Mouse (Mus musculus) CH12.LX (cell line): Measurements from ENCODE around the gene Spats2. TPM values are rescaled to one million over a fixed set of nuclear protein-coding genes. Genes with fewer than 3 reads are reported as not detected.
A peak's percentile ranks its signal among the peaks of the same experiment; 100 is the strongest.
"Not testable (repeated sequence)": the region's sequence is repeated elsewhere in the genome, so short reads cannot be mapped to it uniquely, and the experiment has no call there.

Experiments
- DNase-seq: peaks from one replicate; pipeline ENCODE4 v3.0.0-alpha.2; 2013; ENCODE audit errors: extremely low read depth
- H3K27ac ChIP-seq: 2 replicates; pipeline ENCODE4 v1.5.1; 2012; ENCODE audit warnings: low read depth, mild to moderate bottlenecking, control low read depth, moderate library complexity; ENCODE audit not compliant: insufficient read depth
- H3K27me3 ChIP-seq: replicated peaks from 2 replicates; pipeline ENCODE3; 2012; ENCODE audit warnings: inconsistent platforms
- H3K36me3 ChIP-seq, 2 experiments: replicated peaks in 1 of 2; 2 replicates each; pipeline versions ENCODE3 to v1.6.1; 2012; ENCODE audit warnings: inconsistent platforms in 1 of 2, low read length in 1 of 2, mild to moderate bottlenecking in 1 of 2, mixed read lengths in 1 of 2, moderate library complexity in 1 of 2; ENCODE audit not compliant: control insufficient read depth in 1 of 2, insufficient read depth in 1 of 2
- H3K4me1 ChIP-seq, 2 experiments: 2 replicates each; pipeline ENCODE4 v1.6.1; 2012; ENCODE audit warnings: inconsistent platforms in 1 of 2, moderate library complexity in 1 of 2; ENCODE audit not compliant: insufficient read depth in 2 of 2, control insufficient read depth in 1 of 2
- H3K4me2 ChIP-seq: 2 replicates; pipeline ENCODE4 v1.6.1; 2012; ENCODE audit warnings: low read depth, mild to moderate bottlenecking, control low read depth; ENCODE audit not compliant: poor library complexity, insufficient read depth, severe bottlenecking
- H3K4me3 ChIP-seq, 3 experiments: fragments of 150-350 bp in 1 of 3; sonication (generic) in 1 of 3; replicated peaks in 1 of 3; 2 replicates each; pipeline versions ENCODE3 to v1.5.1; 2011 to 2012; ENCODE audit warnings: low read depth in 2 of 3, low read length in 2 of 3, mild to moderate bottlenecking in 2 of 3, moderate library complexity in 2 of 3, control low read depth in 1 of 3, improper control_type of control experiment in 1 of 3, inconsistent platforms in 1 of 3, mixed read lengths in 1 of 3; ENCODE audit not compliant: poor library complexity in 1 of 3
- H3K79me2 ChIP-seq: replicated peaks from 2 replicates; pipeline ENCODE4 v1.6.1; 2012; ENCODE audit warnings: mild to moderate bottlenecking, moderate library complexity; ENCODE audit not compliant: control insufficient read depth, poor library complexity, insufficient read depth, severe bottlenecking; ENCODE audit errors: extremely low read depth
- H3K9ac ChIP-seq: 2 replicates; pipeline ENCODE4 v1.6.1; 2012; ENCODE audit warnings: low read depth, mild to moderate bottlenecking, control low read depth, moderate library complexity; ENCODE audit not compliant: insufficient read depth
- H3K9me3 ChIP-seq: replicated peaks from 2 replicates; pipeline ENCODE3; 2012; ENCODE audit warnings: low read length, inconsistent platforms, mixed read lengths
- CTCF ChIP-seq, 2 experiments: IDR thresholded peaks in 1 of 2; conservative IDR thresholded peaks in 1 of 2; 2 replicates each; pipeline ENCODE4 v1.5.1; 2011 to 2012; ENCODE audit warnings: low read depth in 2 of 2, low read length in 2 of 2, improper control_type of control experiment in 1 of 2, inconsistent platforms in 1 of 2, mild to moderate bottlenecking in 1 of 2, moderate library complexity in 1 of 2
- E2F4 ChIP-seq: IDR thresholded peaks from 2 replicates; pipeline ENCODE4 v1.6.1; 2011; ENCODE audit warnings: low read depth, low read length, improper control_type of control experiment; ENCODE audit not compliant: insufficient replicate concordance
- GABPA ChIP-seq: IDR thresholded peaks from 2 replicates; pipeline ENCODE4 v1.6.1; 2012; ENCODE audit warnings: low read depth, low read length, improper control_type of control experiment, inconsistent platforms; ENCODE audit not compliant: insufficient replicate concordance
- IRF4 ChIP-seq: IDR thresholded peaks from 2 replicates; pipeline ENCODE4 v1.6.1; 2014; ENCODE audit warnings: low read depth, mild to moderate bottlenecking, inconsistent platforms, low read length, improper control_type of control experiment
- JUN ChIP-seq: IDR thresholded peaks from 2 replicates; pipeline ENCODE4 v1.6.1; 2011; ENCODE audit warnings: low read depth, mild to moderate bottlenecking, low read length, improper control_type of control experiment, moderate library complexity; ENCODE audit not compliant: insufficient read depth
- KAT2A ChIP-seq: IDR thresholded peaks from 2 replicates; pipeline ENCODE4 v1.6.1; 2012; ENCODE audit warnings: low read length, improper control_type of control experiment, inconsistent platforms; ENCODE audit not compliant: insufficient replicate concordance
- MAFK ChIP-seq: IDR thresholded peaks from 2 replicates; pipeline ENCODE4 v1.6.1; 2011; ENCODE audit warnings: low read length, improper control_type of control experiment; ENCODE audit not compliant: insufficient replicate concordance
- PAX5 ChIP-seq: IDR thresholded peaks from 2 replicates; pipeline ENCODE4 v1.6.1; 2012; ENCODE audit warnings: low read length, inconsistent platforms, mixed read lengths
- POLR2A ChIP-seq: IDR thresholded peaks from 2 replicates; pipeline ENCODE4 v1.6.1; 2011; ENCODE audit warnings: low read depth, mild to moderate bottlenecking, improper control_type of control experiment, low read length
- POLR2AphosphoS2 ChIP-seq: IDR thresholded peaks from 2 replicates; pipeline ENCODE4 v1.6.1; 2011; ENCODE audit warnings: low read depth, low read length, improper control_type of control experiment
- RAD21 ChIP-seq: IDR thresholded peaks from 2 replicates; pipeline ENCODE4 v1.6.1; 2011; ENCODE audit warnings: low read depth, mild to moderate bottlenecking, low read length, improper control_type of control experiment, moderate library complexity
- RCOR1 ChIP-seq: conservative IDR thresholded peaks from 2 replicates; pipeline ENCODE4 v1.6.1; 2012; ENCODE audit warnings: low read depth, mild to moderate bottlenecking, inconsistent platforms, low read length, improper control_type of control experiment
- TBP ChIP-seq: conservative IDR thresholded peaks from 2 replicates; pipeline ENCODE4 v1.6.1; 2011; ENCODE audit warnings: low read depth, low read length, improper control_type of control experiment
- TCF12 ChIP-seq: IDR thresholded peaks from 2 replicates; pipeline ENCODE4 v1.6.1; 2014; ENCODE audit warnings: low read depth, mild to moderate bottlenecking, inconsistent platforms, low read length, improper control_type of control experiment
- USF2 ChIP-seq: conservative IDR thresholded peaks from 2 replicates; pipeline ENCODE4 v1.6.1; 2011; ENCODE audit warnings: low read depth, low read length, improper control_type of control experiment
- ZC3H11A ChIP-seq: IDR thresholded peaks from 2 replicates; pipeline ENCODE4 v1.6.1; 2012; ENCODE audit warnings: low read depth, mild to moderate bottlenecking, inconsistent platforms, low read length, improper control_type of control experiment
- dilution Hi-C: fragments of 300-500 bp; cut with MboI; formaldehyde crosslinking; loops from 2 replicates; pipeline ENCODE4 v1.14.3; 2020; ENCODE audit warnings: low sequenced_read_pairs; ENCODE audit not compliant: extremely low pct_unique_long_range_greater_than_20kb, extremely low pct_ligation_motif_present
- in situ Hi-C: fragments of 300-500 bp; cut with MboI; formaldehyde crosslinking; loops from 3 replicates; pipeline ENCODE4 v1.14.3; 2019; ENCODE audit warnings: low sequenced_read_pairs, low pct_ligation_motif_present, low pct_unique_long_range_greater_than_20kb, mixed read lengths
- polyA plus RNA-seq: library from polyadenylated mRNA; unstranded; fragments of >175 nt; gene quantifications from 2 replicates; pipeline ENCODE4 v1.2.1, GENCODE M21; 2012; ENCODE audit warnings: low read depth; ENCODE audit not compliant: insufficient read length
- total RNA-seq, 2 experiments: library from RNA; depleted of rRNA; stranded (reverse); fragments of 300-350 nt in 1 of 2; fragments of >200 nt in 1 of 2; gene quantifications; 2 replicates each; pipeline ENCODE4 v1.2.3; 2012 to 2014

The Spats2 gene
- total and polyA plus RNA-seq, 3 experiments, result 26.5 to 81.0 (median 68.3) TPM

- H3K9me3 ChIP-seq, result no peaks in the 10 kb centered on the region
- dilution Hi-C loops, result no loop called here
- DNase-seq, result peak; percentile 46
- H3K36me3 ChIP-seq, result peaks cover 19 to 31% of the 10 kb centered on the region in 2 experiments
- peak overlapping the region; percentile 87 for H3K9ac ChIP-seq
- H3K79me2 ChIP-seq, result peaks cover 2% of the 10 kb centered on the region; the same call in 1 of the 2 replicates
- H3K4me2 ChIP-seq, result peak overlapping the region; percentile 90
- H3K4me3 ChIP-seq, result peak overlapping the region; percentile 67 to 100 (median 85)
- TF ChIP-seq JUN, result no peak
- no peak for TF ChIP-seq RAD21
- TF ChIP-seq IRF4, result no peak
- no peak for TF ChIP-seq POLR2AphosphoS2
- TF ChIP-seq ZC3H11A, result no peak
- no peak for TF ChIP-seq TCF12
- TF ChIP-seq GABPA, result 0 out of 2 replicates have a peak, but pooled peaks have one; percentile 2
- TF ChIP-seq E2F4, result no peak
- no peak; the same call in 1 of the 2 replicates for TF ChIP-seq POLR2A
- TF ChIP-seq USF2, result no peak
- no peak for TF ChIP-seq KAT2A
- TF ChIP-seq PAX5, result no peak
- no peak for TF ChIP-seq CTCF (conservative IDR thresholded peaks at IDR 0.05 in 1 of 2, IDR thresholded peaks at IDR 0.05 in 1 of 2; ENCODE audit: low read depth in 2 of 2, low read length in 2 of 2)
- TF ChIP-seq RCOR1, result no peak
- TF ChIP-seq TBP, result peak; percentile 92
- TF ChIP-seq, all 38 proteins: peak for 2
- in situ Hi-C loops, result no loop called here
- peaks cover 8 to 39% of the 10 kb centered on the region in 2 experiments for H3K4me1 ChIP-seq
- peak overlapping the region; percentile 37 for H3K27ac ChIP-seq
- H3K27me3 ChIP-seq, result no peaks in the 10 kb centered on the region
These were observed 126.9 kb downstream of the Spats2 start for GRCm38 (mm10) chr15:99252381-99253174.

GRCm38 (mm10) chr15:99253175-99253479 is 127.4 kb downstream of the Spats2 start:
- H3K79me2 ChIP-seq, H3K27ac ChIP-seq, DNase-seq, H3K9me3 ChIP-seq, H3K27me3 ChIP-seq, in situ Hi-C loops, H3K4me3 ChIP-seq, dilution Hi-C loops, H3K4me2 ChIP-seq, H3K9ac ChIP-seq: not testable (repeated sequence)
- 0 out of 2 replicates have a peak, but pooled peaks have one; percentile 15 for TF ChIP-seq MAFK
- peaks cover 14 to 25% of the 10 kb centered on the region in 2 experiments for H3K36me3 ChIP-seq
- H3K4me1 ChIP-seq, result peaks cover 8 to 39% of the 10 kb centered on the region in 2 experiments
